Mouse (Mus musculus): ENCODE data around the gene Nisch. TPM values are rescaled to one million over a fixed set of nuclear protein-coding genes. Genes with fewer than 3 reads are reported as not detected.

Gene Nisch
- polyA plus RNA-seq (2015; fragmentation: Nextera tagmentation; extraction: Ambion mirVana) = 298 and 341 TPM in 2 replicates

DNA sequence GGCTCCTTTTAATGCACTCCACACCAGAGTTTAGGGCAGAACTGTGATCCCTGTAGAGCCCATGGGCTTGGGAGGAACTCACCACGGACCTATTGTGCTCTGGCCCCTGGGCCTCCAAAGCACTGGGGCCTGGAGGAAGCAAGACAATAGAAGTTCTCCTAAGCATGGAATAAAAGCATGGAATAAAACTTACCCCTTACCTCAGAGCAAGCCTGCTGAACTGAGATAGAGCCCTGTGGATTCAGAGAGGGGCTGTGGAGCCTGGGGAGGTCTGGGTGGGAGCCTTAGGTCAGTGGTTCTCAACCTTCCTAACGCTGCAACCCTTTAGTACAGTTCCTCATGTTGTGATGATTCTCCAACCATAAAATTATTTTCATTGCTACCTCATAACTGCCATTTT is at the start of gene Nisch:
TSS of gene Nisch (minus strand) at position 101 of the 400 bp plus-strand sequence.
- peak within 1 kb of the TSS; percentile 14 for H3K9ac ChIP-seq
- no peak within 1 kb of the TSS for H3K27ac ChIP-seq
- H3K4me1 ChIP-seq = peaks cover 11% of the 10 kb centered on the region
- no peaks in the 10 kb centered on the region for H3K27me3 ChIP-seq
- ATAC-seq = no peak
- H3K4me2 ChIP-seq = peak within 1 kb of the TSS; percentile 14
- H3K4me3 ChIP-seq = no peak within 1 kb of the TSS
- WGBS = 46% methylated on average over 2 of the region's 2 CpGs
- H3K36me3 ChIP-seq (ENCODE audit: poor library complexity, severe bottlenecking) = no peaks in the 10 kb centered on the region
- H3K9me3 ChIP-seq (replicated peaks) = no peaks in the 10 kb centered on the region

- WGBS = 93% methylated on average over 9 of the region's 9 CpGs
- no peaks in the 10 kb centered on the region for H3K4me1 ChIP-seq
- H3K9ac ChIP-seq = no peak overlapping the region
- H3K27me3 ChIP-seq = no peaks in the 10 kb centered on the region
- H3K9me3 ChIP-seq (replicated peaks) = no peaks in the 10 kb centered on the region
- no peak for ATAC-seq
- H3K4me2 ChIP-seq = no peak overlapping the region
- no peak overlapping the region for H3K4me3 ChIP-seq
- peaks cover 76% of the 10 kb centered on the region for H3K36me3 ChIP-seq (ENCODE audit: poor library complexity, severe bottlenecking)
- no peak overlapping the region for H3K27ac ChIP-seq
Observed at GRCm38 (mm10) chr14:31260932-31261331, 44.2 kb upstream of the Nisch start.

GRCm38 (mm10) chr14:31260374-31260773 is 43.6 kb upstream of the Nisch start:
- no peak overlapping the region for H3K9ac ChIP-seq
- H3K9me3 ChIP-seq (replicated peaks) = no peaks in the 10 kb centered on the region
- no peaks in the 10 kb centered on the region for H3K27me3 ChIP-seq
- no peak for ATAC-seq
- H3K27ac ChIP-seq = no peak overlapping the region
- no peak overlapping the region for H3K4me3 ChIP-seq
- no peaks in the 10 kb centered on the region for H3K4me1 ChIP-seq
- 97% methylated on average over 4 of the region's 4 CpGs for WGBS
- no peak overlapping the region for H3K4me2 ChIP-seq
- H3K36me3 ChIP-seq (ENCODE audit: poor library complexity, severe bottlenecking) = peaks cover 82% of the 10 kb centered on the region

DNA sequence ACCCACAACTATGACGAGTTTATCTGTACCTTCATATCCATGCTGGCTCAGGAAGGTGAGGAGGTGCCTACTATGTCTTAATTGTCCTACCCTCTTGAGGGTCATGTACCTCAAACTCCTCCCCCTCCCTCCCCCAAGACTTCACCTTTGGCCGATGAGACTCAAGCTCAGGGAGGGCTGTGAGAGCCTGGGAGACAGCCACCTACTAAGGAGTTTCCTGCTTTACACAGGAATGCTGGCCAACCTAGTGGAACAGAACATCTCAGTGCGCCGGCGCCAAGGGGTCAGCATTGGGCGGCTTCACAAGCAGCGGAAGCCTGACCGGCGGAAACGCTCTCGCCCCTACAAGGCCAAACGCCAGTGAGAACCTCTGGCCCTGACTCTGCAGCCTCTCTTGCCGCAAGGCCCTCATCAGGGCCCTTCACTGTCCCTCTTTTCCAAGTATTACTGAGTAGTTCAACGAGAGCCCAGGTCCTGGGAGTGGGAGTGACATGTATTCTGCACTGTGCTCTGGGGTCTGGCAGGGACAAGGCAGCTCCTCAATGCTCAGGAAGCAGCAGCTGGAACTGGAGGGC is 41.8 kb upstream of the Nisch start:
- Histone ChIP-seq H3K4me1 (no peaks in the 10 kb centered on the region), H3K27ac (no peak overlapping the region), H3K27me3 (no peaks in the 10 kb centered on the region), H3K4me3 (no peak overlapping the region), H3K36me3 (ENCODE audit: poor library complexity, severe bottlenecking) (peaks cover 97% of the 10 kb centered on the region), H3K4me2 (no peak overlapping the region), H3K9me3 (replicated peaks) (no peaks in the 10 kb centered on the region), H3K9ac (no peak overlapping the region)
- ATAC-seq = no peak
- 98% methylated on average over 14 of the region's 14 CpGs for WGBS

GRCm38 (mm10) chr14:31252091-31252490 is 35.3 kb upstream of the Nisch start:
- peaks cover 19% of the 10 kb centered on the region for H3K4me1 ChIP-seq
- peak overlapping the region; percentile 62 for H3K4me3 ChIP-seq
- no peak for ATAC-seq
- peak overlapping the region; percentile 96 for H3K9ac ChIP-seq
- H3K36me3 ChIP-seq (ENCODE audit: poor library complexity, severe bottlenecking) = peaks cover 46% of the 10 kb centered on the region
- H3K27me3 ChIP-seq = no peaks in the 10 kb centered on the region
- peak overlapping the region; percentile 84 for H3K4me2 ChIP-seq
- no peak overlapping the region for H3K27ac ChIP-seq
- WGBS = 87% methylated on average over 5 of the region's 5 CpGs
- no peaks in the 10 kb centered on the region for H3K9me3 ChIP-seq (replicated peaks)

DNA sequence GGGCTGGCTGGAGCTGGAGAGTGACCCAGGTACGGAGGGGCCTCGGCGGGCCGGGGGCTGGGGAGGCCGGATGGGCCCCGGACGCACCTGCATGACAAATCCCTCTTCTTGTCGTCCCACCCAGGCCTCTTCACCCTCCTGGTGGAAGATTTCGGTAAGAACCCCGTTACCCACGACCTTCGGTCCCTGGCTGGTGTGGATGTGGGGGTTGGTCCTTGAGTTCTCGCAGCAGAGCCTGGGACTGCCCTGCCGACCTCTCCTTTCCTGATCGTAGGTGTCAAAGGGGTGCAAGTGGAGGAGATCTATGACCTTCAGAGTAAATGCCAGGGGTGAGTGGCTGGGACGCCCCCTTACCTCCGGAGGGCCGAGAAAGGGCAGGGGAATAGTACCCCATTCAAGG is 34.9 kb upstream of the Nisch start:
- ATAC-seq = no peak
- peak overlapping the region; percentile 40; the same call in 1 of the 2 replicates for H3K27ac ChIP-seq
- H3K9ac ChIP-seq = peak overlapping the region; percentile 96
- peak overlapping the region; percentile 62 for H3K4me3 ChIP-seq
- peak overlapping the region; percentile 84 for H3K4me2 ChIP-seq
- H3K9me3 ChIP-seq (replicated peaks) = no peaks in the 10 kb centered on the region
- peaks cover 42% of the 10 kb centered on the region for H3K36me3 ChIP-seq (ENCODE audit: poor library complexity, severe bottlenecking)
- H3K27me3 ChIP-seq = no peaks in the 10 kb centered on the region
- H3K4me1 ChIP-seq = peaks cover 19% of the 10 kb centered on the region
- WGBS = 3% methylated on average over 18 of the region's 18 CpGs

GRCm38 (mm10) chr14:31251084-31251604 is 34.4 kb upstream of the Nisch start, which contains the start of the genes Phf7 and Bap1:
Gene Phf7 (minus strand): TSS chr14:31251317.
Gene Bap1 (plus strand): TSS chr14:31251450.
- Histone ChIP-seq H3K9me3 (replicated peaks) (no peaks in the 10 kb centered on the region), H3K9ac (peak within 1 kb of the TSS; percentile 96), H3K4me3 (peak within 1 kb of the TSS; percentile 62), H3K36me3 (ENCODE audit: poor library complexity, severe bottlenecking) (peaks cover 37% of the 10 kb centered on the region), H3K4me2 (peak within 1 kb of the TSS; percentile 84), H3K27ac (peak within 1 kb of the TSS; percentile 86), H3K4me1 (peaks cover 19% of the 10 kb centered on the region), H3K27me3 (no peaks in the 10 kb centered on the region)
- ATAC-seq = peak; percentile 97
- WGBS = under 1% methylated on average over 75 of the region's 75 CpGs

DNA sequence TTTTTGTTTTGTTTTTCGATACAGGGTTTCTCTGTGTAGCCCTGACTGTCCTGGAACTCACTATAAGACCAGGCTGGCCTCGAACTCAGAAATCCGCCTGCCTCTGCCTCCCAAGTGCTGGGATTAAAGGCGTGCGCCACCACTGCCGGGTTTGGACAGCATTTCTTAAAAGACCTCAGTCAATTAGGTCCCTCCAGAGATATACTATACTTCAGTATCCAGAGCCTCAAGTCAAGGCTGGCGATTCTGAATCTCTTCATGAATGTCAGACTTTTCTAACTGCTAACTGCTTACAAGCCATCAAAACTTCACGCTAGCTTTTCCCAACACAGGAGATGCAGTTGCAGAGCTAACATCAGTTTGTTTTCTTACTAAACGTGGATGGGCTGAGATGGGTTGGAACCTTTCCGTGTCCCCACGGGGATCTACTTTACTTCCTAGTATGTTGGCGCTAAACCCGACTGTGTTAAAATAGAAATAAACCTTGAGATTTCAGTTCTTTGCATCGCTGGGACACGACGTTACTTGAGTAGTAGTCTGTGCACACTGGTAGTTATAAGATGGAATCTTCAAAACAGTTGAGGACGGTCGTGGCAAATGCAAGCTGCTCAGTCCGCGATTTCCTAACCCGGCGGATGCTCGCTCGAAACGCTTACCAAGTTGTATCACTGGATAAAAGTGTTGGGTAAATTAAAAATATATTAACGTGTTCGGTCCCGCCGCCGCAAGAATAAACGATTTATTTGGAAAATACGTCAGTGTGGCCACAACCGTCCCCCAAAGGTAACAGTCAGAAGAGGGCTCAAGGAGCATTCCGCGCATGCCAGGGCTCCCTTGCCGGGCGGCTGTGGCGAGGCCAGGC is 33.7 kb upstream of the Nisch start:
- Histone ChIP-seq H3K9me3 (replicated peaks) (no peaks in the 10 kb centered on the region), H3K36me3 (ENCODE audit: poor library complexity, severe bottlenecking) (peaks cover 30% of the 10 kb centered on the region), H3K9ac (peak overlapping the region; percentile 96), H3K27me3 (no peaks in the 10 kb centered on the region), H3K4me1 (peaks cover 19% of the 10 kb centered on the region), H3K27ac (peak overlapping the region; percentile 86), H3K4me2 (peak overlapping the region; percentile 84), H3K4me3 (peak overlapping the region; percentile 62)
- 23% methylated on average over 38 of the region's 38 CpGs for WGBS
- peak; percentile 88 for ATAC-seq

DNA sequence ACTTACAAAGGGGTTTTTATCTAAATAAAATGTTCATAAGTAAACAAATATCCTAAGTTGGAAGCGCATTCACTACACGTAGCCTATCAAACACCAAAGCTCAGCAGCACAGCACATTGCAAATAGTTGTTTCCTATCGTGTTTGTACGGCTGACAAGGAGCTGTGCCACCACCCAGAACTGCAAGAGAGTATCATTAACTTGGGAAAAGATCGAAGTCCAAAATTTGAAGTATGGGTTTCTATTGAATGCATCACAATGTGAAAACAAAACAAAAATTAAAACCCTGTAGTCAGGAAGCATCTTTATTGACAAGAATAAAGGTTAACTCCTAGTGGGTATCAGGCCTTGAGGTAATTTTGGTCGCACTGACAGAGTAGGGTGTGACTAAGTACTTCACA is 31.6 kb upstream of the Nisch start:
- Histone ChIP-seq H3K27me3 (no peaks in the 10 kb centered on the region), H3K36me3 (ENCODE audit: poor library complexity, severe bottlenecking) (peaks cover 9% of the 10 kb centered on the region), H3K27ac (no peak overlapping the region), H3K9me3 (replicated peaks) (no peaks in the 10 kb centered on the region), H3K4me2 (no peak overlapping the region), H3K4me3 (no peak overlapping the region), H3K4me1 (peaks cover 19% of the 10 kb centered on the region), H3K9ac (no peak overlapping the region)
- no peak for ATAC-seq
- WGBS = 93% methylated on average over 6 of the region's 6 CpGs

DNA sequence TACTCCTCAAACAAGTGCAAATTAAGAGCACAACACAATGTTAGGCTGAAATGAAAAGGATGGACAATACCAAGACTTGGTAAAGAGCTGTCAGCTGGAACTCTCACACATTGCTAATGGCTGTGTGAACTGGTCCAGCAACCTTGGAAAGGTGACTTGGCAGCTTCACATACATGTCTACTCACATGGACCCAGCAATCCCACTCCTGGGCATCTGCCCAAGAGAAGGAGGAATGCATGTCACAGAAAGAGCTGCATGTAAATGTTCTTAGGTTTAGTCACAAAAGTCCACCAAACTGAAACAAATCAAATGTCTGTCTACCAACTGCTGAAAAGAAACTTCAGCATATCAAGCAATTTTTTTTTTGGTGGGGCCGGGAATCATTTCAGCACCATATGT is 29.2 kb upstream of the Nisch start:
- Histone ChIP-seq H3K27me3 (no peaks in the 10 kb centered on the region), H3K4me3 (no peak overlapping the region), H3K36me3 (ENCODE audit: poor library complexity, severe bottlenecking) (no peaks in the 10 kb centered on the region), H3K4me1 (peaks cover 6% of the 10 kb centered on the region), H3K9me3 (replicated peaks) (no peaks in the 10 kb centered on the region), H3K4me2 (no peak overlapping the region), H3K9ac (no peak overlapping the region), H3K27ac (no peak overlapping the region)
- no peak for ATAC-seq
- 74% methylated on average over 1 of the region's 1 CpGs for WGBS

DNA sequence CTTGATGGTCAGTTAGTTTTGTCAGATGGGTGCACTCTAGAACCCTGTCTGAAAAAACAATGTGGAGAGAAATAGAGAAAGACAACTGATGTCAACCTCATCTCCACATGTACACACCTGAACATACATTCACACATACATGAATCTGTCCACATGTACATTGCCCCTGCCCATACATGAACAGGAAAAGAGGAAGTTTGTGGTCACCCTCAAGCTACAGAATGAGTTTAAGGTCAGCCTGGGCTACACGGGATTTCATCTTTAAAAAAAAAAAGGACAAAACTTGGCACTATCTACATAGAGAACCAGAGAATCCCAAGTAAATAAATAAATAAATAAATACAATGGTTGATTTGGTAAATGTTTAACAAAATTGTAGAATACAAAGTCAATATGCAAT is 28.0 kb upstream of the Nisch start:
- H3K27me3 ChIP-seq = no peaks in the 10 kb centered on the region
- no peaks in the 10 kb centered on the region for H3K4me1 ChIP-seq
- 85% methylated on average over 1 of the region's 1 CpGs for WGBS
- H3K4me2 ChIP-seq = no peak overlapping the region
- no peak overlapping the region for H3K27ac ChIP-seq
- H3K9me3 ChIP-seq (replicated peaks) = no peaks in the 10 kb centered on the region
- ATAC-seq = no peak
- no peak overlapping the region for H3K9ac ChIP-seq
- no peaks in the 10 kb centered on the region for H3K36me3 ChIP-seq (ENCODE audit: poor library complexity, severe bottlenecking)
- H3K4me3 ChIP-seq = no peak overlapping the region

DNA sequence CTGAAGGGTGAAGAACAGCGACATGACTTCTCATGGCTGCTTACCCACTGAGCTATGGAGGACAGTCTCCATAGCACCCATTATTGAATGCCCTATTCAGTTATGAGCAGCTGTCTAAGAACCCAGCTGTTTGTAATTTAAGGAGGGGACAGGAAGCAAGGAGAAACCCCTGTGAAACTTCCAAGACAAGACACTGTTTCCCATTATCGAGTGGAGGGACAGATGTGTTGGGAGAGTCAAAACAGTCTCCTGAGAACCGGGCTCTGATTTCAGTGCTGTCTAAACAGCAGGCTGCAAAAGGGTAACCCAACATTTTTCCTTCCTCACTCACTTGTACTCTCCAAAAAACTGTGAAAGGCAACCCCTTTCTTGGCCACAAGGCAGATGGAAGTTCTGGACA is 23.8 kb upstream of the Nisch start:
- H3K36me3 ChIP-seq (ENCODE audit: poor library complexity, severe bottlenecking) = no peaks in the 10 kb centered on the region
- H3K27ac ChIP-seq = no peak overlapping the region
- H3K27me3 ChIP-seq = no peaks in the 10 kb centered on the region
- H3K9me3 ChIP-seq (replicated peaks) = no peaks in the 10 kb centered on the region
- no peak overlapping the region for H3K9ac ChIP-seq
- no peaks in the 10 kb centered on the region for H3K4me1 ChIP-seq
- WGBS = 79% methylated on average over 3 of the region's 3 CpGs
- H3K4me3 ChIP-seq = no peak overlapping the region
- H3K4me2 ChIP-seq = no peak overlapping the region
- no peak for ATAC-seq

Measured in forebrain, embryonic 13.5 days (tissue).